Mouse (Mus musculus) neural tube, embryonic 14.5 days (tissue): Measurements from ENCODE around the gene Gm9732. TPM values are rescaled to one million over a fixed set of nuclear protein-coding genes. Genes with fewer than 3 reads are reported as not detected.
"Not testable (repeated sequence)": the region's sequence is repeated elsewhere in the genome, so short reads cannot be mapped to it uniquely, and the experiment has no call there.

ENCODE experiments used
- ATAC-seq: fragments of 200-750 bp; cut with Nextera tagmentation; 2 replicates; pipeline ENCODE4 v1.8.0; 2017; ENCODE audit warnings: low read depth, mild to moderate bottlenecking, moderate TSS enrichment, moderate library complexity
- H3K27ac ChIP-seq: fragments of 300-500 bp; sonication (generic); 2 replicates; pipeline ENCODE4 v1.5.1; 2014; ENCODE audit warnings: low read depth, mild to moderate bottlenecking, control low read depth, low read length, moderate library complexity, mixed read lengths
- H3K27me3 ChIP-seq: fragments of 300-500 bp; sonication (generic); 2 replicates; pipeline ENCODE4 v1.6.1; 2014; ENCODE audit warnings: low read length; ENCODE audit not compliant: control insufficient read depth, insufficient read depth
- H3K36me3 ChIP-seq: fragments of 300-500 bp; sonication (generic); 2 replicates; pipeline ENCODE4 v1.6.1; 2014; ENCODE audit warnings: low read length, mixed read lengths; ENCODE audit not compliant: control insufficient read depth, insufficient read depth
- H3K4me1 ChIP-seq: fragments of 300-500 bp; sonication (generic); 2 replicates; pipeline ENCODE4 v1.6.1; 2014; ENCODE audit warnings: low read length; ENCODE audit not compliant: control insufficient read depth, insufficient read depth
- H3K4me2 ChIP-seq: fragments of 300-500 bp; sonication (generic); 2 replicates; pipeline ENCODE4 v1.6.1; 2014; ENCODE audit warnings: mild to moderate bottlenecking, low read depth, low read length, control low read depth
- H3K4me3 ChIP-seq: fragments of 300-500 bp; sonication (generic); 2 replicates; pipeline ENCODE4 v1.5.1; 2014; ENCODE audit warnings: low read depth, low read length, control low read depth, mixed read lengths
- H3K9ac ChIP-seq: fragments of 300-500 bp; sonication (generic); replicated peaks from 2 replicates; pipeline ENCODE4 v1.6.1; 2014; ENCODE audit warnings: low read depth, mild to moderate bottlenecking, control low read depth, low read length, mixed read lengths
- H3K9me3 ChIP-seq: fragments of 300-500 bp; sonication (generic); 2 replicates; pipeline ENCODE4 v1.6.1; 2016; ENCODE audit warnings: low read length; ENCODE audit not compliant: control insufficient read depth
- WGBS: fragments of 180-500 bp; shearing (Covaris S2); extraction: QIAGEN DNeasy Blood & Tissue Kit; methylation state at CpG from one replicate; pipeline ENCODE4 v1.1.7; 2014; 5-methylcytosine and 5-hydroxymethylcytosine counted together
- polyA plus RNA-seq: library from polyadenylated mRNA; unstranded; fragments of >200 nt; fragmentation: Nextera tagmentation; extraction: Ambion mirVana; gene quantifications from 2 replicates; pipeline ENCODE4 v1.2.1, GENCODE M21; 2014

The Gm9732 gene
- polyA plus RNA-seq, 1 experiment from 2014 or later: 0.17 TPM

DNA sequence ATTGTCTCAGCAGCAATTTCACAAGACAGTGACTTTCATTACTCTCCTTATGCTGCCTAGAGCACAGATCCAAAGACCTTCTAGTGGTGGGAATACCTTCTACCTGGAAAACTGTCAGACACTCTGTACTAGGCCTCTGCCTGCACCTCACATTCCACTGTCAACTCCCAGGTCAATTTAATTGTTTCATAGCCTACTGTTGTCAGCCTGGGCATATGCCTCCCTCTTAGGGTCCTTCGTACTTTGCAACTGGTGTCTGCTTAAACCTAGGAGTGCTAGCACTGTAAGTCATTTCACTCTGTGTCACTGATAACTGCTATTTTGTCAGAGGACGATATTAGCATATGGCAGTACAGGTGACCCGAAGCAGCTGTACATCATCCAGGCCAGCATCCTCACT lies 5.6 kb upstream of the Gm9732 start:
- not testable (repeated sequence) for H3K9ac ChIP-seq
- WGBS: 87% methylated on average over 3 of the region's 3 CpGs

DNA sequence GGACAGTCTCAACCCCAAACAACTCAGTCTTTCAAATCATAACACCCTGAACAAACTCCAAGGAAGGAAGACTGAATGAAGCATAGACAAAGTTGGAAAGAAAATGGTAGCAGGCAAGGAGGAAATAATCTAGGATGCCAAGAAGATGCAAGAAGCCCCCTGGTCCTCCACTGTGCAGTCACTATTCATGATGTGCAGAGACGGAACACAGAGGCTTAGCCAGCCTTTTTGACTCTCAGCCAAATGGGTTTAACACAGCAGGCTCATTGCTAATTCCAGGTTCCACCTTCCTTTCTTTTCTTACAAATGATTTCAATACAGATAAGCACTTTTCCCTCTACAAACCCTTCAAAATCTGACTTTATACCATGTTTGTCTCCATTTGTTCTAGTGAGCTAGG lies 1.7 kb upstream of the Gm9732 start:
- H3K27me3 ChIP-seq, H3K27ac ChIP-seq, H3K36me3 ChIP-seq, H3K9me3 ChIP-seq, H3K9ac ChIP-seq, ATAC-seq, H3K4me3 ChIP-seq, H3K4me2 ChIP-seq, H3K4me1 ChIP-seq: not testable (repeated sequence)
- 85% methylated on average over 1 of the region's 1 CpGs for WGBS

More for the DNA sequence above, 5.6 kb upstream of the Gm9732 start:
- H3K4me1 ChIP-seq, ATAC-seq, H3K27me3 ChIP-seq, H3K27ac ChIP-seq, H3K4me2 ChIP-seq, H3K4me3 ChIP-seq, H3K36me3 ChIP-seq, H3K9me3 ChIP-seq: not testable (repeated sequence)

DNA sequence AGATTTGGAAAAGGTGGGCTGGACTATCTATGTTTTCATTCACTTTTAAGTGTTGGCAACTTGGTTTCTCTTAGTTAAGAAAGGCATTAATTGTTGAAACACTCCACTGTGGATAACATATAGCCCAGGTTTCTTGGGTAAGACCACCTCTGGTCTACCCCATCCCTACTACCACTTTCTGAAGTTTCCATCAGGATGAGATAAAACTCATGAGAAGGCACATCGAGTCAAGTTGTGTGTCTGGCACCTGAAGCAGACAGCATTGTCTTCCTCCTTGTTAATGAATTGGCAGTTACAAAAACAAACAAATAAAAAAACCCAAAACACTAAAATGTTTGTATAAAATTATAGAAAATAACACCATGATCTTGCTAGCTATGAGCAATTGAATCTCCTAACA lies 916 bp downstream of the Gm9732 start:
- H3K4me1 ChIP-seq, H3K36me3 ChIP-seq, H3K27ac ChIP-seq, H3K9ac ChIP-seq, H3K9me3 ChIP-seq, H3K4me2 ChIP-seq, H3K27me3 ChIP-seq, ATAC-seq, H3K4me3 ChIP-seq: not testable (repeated sequence)
- WGBS: 88% methylated on average over 1 of the region's 1 CpGs

DNA sequence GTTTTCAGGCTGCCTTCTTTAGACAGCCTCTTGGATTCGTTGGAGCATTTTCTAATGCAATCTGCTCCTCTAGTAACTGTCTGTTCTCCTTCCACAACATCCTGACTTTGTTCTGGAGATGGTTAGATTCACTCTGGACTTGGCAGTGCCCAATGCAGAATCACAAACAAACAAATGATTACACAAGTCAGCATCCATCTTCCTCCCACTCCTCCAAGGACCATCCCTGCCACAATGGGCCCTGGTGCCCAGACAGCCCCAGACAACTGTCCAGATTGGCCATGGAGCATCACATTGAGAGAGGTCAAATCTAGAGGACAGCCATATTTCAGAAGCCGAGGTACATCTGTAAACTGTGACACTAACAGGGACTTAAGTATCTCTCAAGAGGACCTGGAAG lies 2.6 kb downstream of the Gm9732 start:
- WGBS: 67% methylated on average over 2 of the region's 2 CpGs
- not testable (repeated sequence) for H3K36me3 ChIP-seq, H3K9ac ChIP-seq, H3K9me3 ChIP-seq, ATAC-seq, H3K4me1 ChIP-seq, H3K27me3 ChIP-seq, H3K4me2 ChIP-seq, H3K27ac ChIP-seq, H3K4me3 ChIP-seq

DNA sequence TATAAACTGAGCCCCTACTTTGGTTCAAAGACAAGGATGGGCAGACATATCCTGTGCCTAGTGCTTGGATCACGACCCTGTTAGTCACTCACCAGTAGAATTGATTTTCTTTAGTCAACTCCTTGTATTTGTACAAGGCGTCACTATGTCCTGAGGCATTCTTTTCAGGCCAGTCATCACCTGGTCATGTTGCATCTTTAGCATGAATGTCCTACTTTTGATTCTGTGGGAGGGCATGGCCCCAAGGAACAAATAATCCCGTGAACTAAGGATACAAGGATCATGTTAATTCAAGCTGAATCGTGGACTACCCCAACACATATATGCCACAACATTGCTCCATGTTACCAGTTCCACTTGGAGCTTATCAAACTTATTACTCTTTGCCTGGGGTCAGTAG lies 3.3 kb downstream of the Gm9732 start:
- WGBS: 59% methylated on average over 4 of the region's 4 CpGs
- not testable (repeated sequence) for H3K27me3 ChIP-seq, H3K9ac ChIP-seq, H3K4me1 ChIP-seq, H3K4me2 ChIP-seq, ATAC-seq, H3K36me3 ChIP-seq, H3K27ac ChIP-seq, H3K9me3 ChIP-seq, H3K4me3 ChIP-seq

DNA sequence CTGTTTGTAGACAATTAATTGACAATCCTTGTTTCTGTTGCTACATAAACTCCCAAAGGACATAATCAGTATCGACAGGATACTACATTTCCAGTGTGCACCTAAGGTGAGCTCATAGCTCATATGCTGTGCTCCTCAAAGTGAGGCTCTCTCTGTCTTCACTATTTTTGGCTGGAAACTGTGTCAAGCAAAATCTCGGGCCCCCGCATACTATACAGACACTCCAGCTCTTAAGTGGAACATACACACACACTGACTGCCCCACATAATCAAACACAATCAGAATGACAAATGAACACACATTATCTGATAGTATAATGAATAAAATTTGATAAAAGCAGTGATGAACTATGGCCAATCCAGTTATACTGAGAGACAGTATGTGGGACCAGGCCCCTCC lies 3.8 kb downstream of the Gm9732 start:
- not testable (repeated sequence) for H3K4me1 ChIP-seq, H3K4me3 ChIP-seq, ATAC-seq, H3K9me3 ChIP-seq, H3K27ac ChIP-seq, H3K9ac ChIP-seq, H3K27me3 ChIP-seq, H3K4me2 ChIP-seq, H3K36me3 ChIP-seq
- 93% methylated on average over 3 of the region's 3 CpGs for WGBS

DNA sequence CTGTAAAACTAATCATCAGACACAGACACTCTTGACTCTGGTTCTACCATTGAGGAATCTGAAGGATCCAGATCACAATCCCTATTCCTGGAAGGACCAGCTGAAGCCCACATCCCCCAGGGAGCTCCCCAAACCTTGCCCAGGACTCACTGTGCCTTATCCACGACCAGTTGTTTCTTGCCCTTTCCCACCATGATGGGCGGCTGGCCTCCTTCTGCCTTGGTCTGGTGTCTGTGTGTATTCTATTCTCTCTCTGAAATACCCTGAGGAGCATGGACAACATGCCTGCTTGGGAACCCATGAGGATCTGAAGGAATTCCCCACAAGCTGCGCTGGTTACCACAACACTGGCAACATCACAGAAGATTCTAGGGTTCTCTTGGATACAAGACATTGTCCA lies 18.7 kb downstream of the Gm9732 start, which contains the start of gene Gm8127:
TSS of gene Gm8127 (minus strand) at position 330 of the 400 bp plus-strand sequence.
- not testable (repeated sequence) for ATAC-seq, H3K27ac ChIP-seq, H3K4me2 ChIP-seq, H3K4me3 ChIP-seq, H3K9ac ChIP-seq, H3K27me3 ChIP-seq, H3K36me3 ChIP-seq, H3K4me1 ChIP-seq, H3K9me3 ChIP-seq
- 85% methylated on average over 3 of the region's 3 CpGs for WGBS

DNA sequence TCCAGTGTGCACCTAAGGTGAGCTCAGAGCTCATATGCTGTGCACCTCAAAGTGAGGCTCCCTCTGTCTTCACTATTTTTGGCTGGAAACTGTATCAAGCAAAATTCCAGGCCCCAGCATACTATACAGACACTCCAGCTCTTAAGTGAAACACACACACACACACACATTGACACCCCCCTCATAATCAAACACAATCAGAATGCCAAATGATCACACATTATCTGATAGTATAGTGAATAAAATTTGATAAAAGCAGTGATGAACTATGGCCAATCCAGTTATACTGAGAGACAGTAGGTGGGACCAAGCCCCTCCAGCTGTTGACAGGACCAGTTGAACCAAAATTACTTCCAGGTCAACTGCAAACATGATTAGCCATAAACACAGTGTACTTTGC lies 44.7 kb downstream of the Gm9732 start:
- H3K4me2 ChIP-seq, H3K4me3 ChIP-seq, H3K27ac ChIP-seq, H3K4me1 ChIP-seq, H3K9ac ChIP-seq, H3K36me3 ChIP-seq, ATAC-seq, H3K9me3 ChIP-seq, H3K27me3 ChIP-seq: not testable (repeated sequence)

DNA sequence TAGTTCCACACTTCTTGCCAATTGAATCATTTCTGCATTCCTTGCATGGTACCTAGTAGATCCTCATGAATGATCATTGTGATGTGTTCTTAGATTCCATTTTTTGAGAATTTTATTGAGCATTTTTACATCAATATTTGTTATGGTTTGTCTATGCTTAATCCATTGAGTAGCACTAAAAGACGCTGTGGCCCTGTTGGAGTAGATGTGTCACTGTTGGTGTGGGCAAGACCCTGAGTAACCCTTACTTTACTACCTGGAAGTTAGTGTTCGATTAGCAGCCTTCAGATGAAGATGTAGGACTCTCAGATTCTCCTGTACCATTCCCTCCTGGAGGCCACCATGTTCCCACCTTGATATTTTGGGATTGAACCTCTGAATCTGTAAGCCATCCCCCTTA lies 53.8 kb downstream of the Gm9732 start:
- not testable (repeated sequence) for ATAC-seq, H3K4me2 ChIP-seq, H3K27me3 ChIP-seq, H3K36me3 ChIP-seq, H3K9ac ChIP-seq, H3K27ac ChIP-seq, H3K4me3 ChIP-seq, H3K4me1 ChIP-seq, H3K9me3 ChIP-seq
- whole genome bisulfite sequencing: 83% methylated on average over 2 of the region's 2 CpGs

DNA sequence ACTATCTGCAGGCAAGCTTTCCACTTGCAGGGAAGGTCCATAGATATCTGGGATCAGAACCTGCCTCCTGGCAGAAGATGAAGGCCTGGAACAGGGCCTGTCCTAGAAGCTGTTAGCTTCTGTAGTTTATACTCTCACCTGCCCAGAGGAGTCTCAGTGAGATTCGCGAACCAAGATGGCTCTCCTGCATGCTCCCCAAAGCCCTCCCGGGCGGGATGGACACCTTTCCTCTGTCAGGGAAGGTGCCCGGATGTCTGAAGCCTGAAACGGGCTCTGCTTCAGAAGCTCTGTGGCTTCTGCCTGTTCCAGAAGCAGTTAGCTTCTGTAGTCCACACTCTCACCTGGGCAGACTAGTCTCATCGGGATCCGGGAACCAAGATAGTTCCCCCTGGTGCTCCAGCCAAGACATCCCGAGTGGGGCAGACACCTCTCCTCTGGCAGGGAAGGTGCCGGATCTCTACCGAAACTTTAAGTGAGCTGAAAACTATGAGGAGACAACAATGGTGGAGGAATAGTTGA lies 56.6 kb downstream of the Gm9732 start:
- H3K4me2 ChIP-seq, H3K36me3 ChIP-seq, H3K9me3 ChIP-seq, H3K9ac ChIP-seq, H3K27me3 ChIP-seq, ATAC-seq, H3K27ac ChIP-seq, H3K4me3 ChIP-seq, H3K4me1 ChIP-seq: not testable (repeated sequence)
- WGBS: 93% methylated on average over 9 of the region's 11 CpGs
